Mouse (Mus musculus) spleen, embryonic (tissue): ENCODE data around the gene Taf6l.

ENCODE experiments used
- CTCF ChIA-PET: fragments of 350-600 bp; sonication (Branson Sonifier 250); formaldehyde crosslinking; loops from one replicate; lab custom pipeline; 2022; lab: Charles Lee

Gene Taf6l

DNA sequence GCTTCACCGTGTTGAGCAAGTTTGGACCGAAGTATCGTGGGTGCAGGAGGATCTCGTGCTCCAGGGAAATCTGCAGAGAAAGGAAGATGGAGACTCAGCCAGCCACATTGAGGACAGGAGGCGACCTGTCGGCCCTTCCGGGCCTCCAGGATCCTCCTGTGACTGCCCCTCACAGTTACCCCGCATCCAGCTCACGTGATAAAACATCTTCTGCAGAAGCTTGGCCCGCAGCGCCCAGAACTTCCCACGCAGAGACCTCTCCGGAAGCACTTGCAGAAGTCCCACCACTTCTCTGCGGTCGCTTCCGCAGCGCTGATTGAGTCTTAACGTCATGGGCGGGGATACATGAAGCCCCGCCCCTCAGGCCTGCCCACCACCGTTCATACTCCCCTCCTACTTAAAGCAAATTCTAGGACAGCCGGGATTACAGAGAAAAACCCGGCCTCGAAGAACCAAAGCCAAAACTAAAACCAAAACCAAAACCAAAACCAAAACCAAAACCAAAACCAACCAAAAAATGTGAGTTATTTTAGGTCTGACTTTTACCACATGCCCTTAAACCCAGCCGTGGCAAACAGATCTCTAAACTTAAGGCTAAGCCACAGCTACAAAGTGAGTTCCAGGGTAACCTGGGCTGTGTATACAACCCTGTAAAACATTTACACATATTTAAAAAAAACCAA is 12.2 kb upstream of the Taf6l start, which contains the start of gene Polr2g:
TSS of gene Polr2g (minus strand) at position 314 of the 683 bp plus-strand sequence.
- CTCF ChIA-PET: interaction anchor here (0.6 to 1.3 kb wide), 4 partner anchors 9 to 22 kb away, joined by 3 to 4 read pairs (median 3); partner anchors contain the start of gene Ttc9c

DNA sequence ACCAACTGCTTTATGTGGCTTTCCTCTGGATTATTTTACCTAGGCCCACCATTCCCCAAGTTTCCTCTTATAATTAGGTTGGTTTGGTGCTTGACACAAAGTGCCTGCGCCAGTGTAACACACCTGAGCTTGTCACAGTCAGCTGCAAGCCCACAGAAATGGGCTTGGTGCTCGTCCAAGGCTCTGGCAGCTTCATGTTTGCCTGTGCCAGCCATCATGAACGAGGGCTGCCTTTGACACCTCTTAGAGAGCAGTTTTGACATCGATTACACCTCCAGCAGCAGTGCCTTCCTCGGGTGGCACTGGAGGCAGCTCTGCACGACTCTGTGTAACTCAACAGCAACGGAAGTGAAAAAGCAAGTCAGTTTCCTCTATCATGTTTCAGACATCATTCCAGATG is 4.0 kb upstream of the Taf6l start:
- CTCF ChIA-PET: interaction anchor here (0.6 kb wide), 2 partner anchors 43 to 59 kb away, joined by 3 read pairs; no protein-coding TSS in a partner anchor

DNA sequence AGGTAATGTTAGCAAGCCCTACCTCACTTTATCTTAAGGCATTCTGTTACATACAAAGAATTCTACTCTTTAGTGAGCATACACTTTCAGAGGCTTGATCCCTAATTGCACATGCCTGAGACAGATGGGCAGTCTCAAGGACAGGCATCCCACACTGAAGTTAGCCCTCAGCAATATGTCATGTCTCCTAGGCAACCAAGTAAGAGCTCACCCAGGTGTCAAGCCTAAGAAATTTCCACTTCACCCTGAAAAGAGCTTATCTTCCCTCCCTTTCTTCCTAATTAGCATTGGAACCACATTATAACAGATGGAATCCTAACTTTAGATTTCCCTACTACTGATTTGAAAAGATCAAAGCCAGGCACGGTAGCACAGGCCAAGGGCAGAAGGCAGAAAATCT is 3.0 kb upstream of the Taf6l start:
- CTCF ChIA-PET: interaction anchor here (0.6 kb wide), 1 partner anchor 21 kb away, joined by 16 read pairs; no protein-coding TSS in a partner anchor

DNA sequence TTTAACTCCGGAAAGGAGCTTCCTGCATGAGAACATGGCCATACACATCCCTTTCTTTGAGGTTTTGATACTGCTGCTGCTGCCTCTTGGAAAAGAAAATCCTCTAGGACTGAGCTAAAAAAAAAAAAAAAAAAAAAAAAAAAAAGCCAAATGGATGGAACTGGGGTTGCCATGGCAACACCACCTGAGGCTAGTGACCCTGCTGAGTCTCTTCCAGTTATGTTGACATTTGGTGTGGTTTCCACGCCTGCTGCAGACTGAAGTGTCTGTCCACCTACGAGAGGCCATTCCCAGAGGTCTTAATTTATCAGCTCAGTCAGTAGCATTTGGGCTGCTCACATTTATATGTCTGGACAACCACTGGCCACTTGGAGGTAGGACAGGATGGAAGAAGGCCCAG is 2.3 kb upstream of the Taf6l start:
- CTCF ChIA-PET: interaction anchor here (0.6 to 1.1 kb wide), 3 partner anchors 13 to 275 kb away, joined by 3 to 16 read pairs (median 4); partner anchors contain the start of gene Zbtb3

DNA sequence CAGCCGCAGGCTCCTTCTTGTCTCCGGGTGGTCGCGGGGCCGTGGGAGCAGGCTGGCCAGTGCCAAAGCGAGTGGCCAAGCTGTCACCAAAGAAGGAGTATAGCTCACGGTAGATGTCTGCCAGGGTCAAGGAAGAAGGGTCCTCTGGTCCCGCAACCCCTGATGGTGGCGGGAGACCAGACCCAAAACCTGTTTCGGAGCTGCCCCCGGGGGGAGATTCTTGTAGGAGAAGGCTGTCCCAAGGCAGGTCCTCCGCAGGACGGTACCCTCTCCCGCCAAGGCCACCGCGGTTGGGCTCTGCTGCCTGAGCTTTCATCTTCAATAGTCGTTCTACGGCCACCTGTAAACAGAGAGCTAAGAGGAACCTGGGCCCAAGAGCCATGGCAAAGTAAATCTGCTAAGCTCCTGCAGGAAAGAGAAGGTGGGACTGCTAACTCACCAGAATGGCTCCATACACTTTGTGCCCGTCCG is 11.2 kb downstream of the Taf6l start:
- CTCF ChIA-PET: interaction anchor here (1.0 kb wide), 1 partner anchor 17 kb away, joined by 4 read pairs; no protein-coding TSS in a partner anchor

DNA sequence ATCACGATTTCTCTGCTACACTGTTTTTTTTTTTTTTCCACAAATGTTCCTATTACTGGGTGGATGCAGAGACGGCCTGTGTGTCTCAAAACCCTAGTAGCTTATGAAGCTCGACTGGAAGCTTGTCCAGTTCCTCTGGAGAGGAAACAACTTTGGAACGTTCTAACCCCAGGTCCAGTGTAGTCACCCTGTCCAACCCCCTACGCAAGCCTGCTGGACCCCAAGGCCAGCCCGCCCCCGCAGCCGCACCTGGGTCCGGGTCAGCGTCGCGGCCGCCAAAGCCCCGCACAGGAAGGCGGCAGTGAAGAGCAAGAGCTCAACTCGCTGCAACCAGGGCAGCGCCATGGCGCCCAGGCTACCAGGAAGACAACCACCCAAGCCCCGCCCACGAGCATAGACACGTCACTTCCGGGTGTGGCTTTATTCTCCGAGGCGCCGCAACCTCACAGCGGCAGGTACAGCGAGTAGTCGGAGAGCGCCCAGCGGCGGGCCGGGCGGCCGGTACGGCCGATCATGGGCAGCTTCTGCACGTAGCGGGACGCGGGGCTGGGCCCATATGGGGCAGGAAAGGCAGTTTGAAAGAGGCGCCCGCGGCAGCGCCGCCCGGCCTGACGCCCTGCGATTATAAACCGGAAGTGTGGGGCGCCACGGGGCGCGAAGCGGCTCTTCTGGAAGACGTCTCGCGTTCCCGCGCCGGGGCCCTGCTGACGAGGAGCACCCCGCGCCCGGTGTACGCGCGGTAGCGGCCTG is 12.0 kb downstream of the Taf6l start, which contains the start of gene Tmem179b:
TSS of gene Tmem179b (minus strand) at position 382 of the 750 bp plus-strand sequence.
- CTCF ChIA-PET: interaction anchor here (0.6 to 1.0 kb wide), 2 partner anchors 17 to 211 kb away, joined by 4 read pairs; no protein-coding TSS in a partner anchor

DNA sequence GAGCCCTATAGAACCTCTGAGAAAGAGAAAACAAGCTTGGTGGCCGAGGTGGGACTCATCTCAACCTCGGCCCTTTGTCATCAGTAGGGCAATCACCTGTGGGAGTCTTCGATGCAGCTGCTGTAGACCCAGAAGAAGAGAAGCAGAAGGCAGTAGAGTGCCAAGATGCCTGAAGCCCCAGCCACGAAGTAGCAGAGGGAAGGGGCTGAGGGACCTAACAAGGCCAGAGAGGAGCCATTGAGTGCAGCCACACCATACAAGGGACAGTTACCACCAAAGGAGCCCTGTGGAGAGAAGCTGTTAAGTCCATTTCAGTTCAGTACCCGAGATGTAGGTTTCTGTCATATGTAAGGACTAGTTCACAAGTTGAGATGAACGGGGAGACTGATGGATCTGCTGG is 12.8 kb downstream of the Taf6l start:
- CTCF ChIA-PET: no interaction called here

DNA sequence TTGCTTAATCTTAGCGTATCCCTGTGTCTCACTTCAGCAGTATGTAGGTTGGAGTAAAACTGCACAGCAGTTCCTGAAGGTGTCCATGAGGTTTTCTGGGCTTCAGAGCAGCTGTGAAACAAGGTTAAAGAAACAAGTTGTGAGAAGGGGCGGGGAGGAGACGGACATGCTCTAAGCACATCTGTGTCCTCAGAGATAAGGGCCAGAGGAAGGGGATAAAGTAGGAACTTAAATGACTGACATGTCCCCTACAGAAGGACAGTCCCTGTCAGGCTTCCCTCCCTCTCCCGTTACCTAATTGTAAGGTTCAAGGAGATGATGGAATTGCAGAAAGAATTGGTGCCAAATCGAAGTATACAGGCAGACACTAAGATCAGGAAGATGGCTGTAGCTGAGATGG is 13.2 kb downstream of the Taf6l start:
- CTCF ChIA-PET: interaction anchor here (0.6 kb wide), 1 partner anchor 40 kb away, joined by 7 read pairs; no protein-coding TSS in a partner anchor

DNA sequence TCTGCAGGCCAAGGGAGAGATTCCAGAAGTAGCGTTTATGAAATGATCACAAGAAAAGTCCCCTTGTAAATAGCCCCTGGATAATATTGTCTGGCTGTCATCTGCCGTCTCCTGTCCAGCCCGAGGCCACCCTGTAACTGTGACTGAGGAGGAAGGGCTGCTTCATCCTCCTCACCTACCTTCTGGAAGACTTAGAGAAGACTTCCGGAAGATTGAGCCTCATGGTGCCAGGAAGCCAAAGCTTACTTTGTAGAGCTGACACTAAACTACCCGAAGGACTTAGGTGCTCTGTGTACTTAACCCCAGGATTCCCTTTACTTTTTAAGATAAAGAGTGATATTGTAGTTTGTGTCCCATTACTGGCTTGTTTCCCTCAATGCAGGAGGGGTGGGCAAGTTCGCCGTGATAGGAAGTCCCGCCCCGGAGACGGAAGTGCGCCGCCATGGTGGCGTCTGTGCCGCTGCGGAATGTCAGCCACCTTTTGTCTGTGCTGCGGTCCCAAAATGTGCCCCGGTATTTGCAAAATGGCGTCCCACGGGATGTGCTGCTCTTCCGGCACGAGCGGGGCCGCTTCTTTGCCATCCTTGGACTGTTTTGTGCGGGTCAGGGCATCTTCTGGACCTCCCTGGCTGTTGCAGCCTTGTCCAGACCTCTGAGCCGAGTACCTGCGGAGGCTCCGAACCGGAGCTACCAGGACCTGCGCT is 15.5 kb downstream of the Taf6l start, which contains the start of gene Tmem223:
TSS of gene Tmem223 (plus strand) at position 430 of the 704 bp plus-strand sequence.
- CTCF ChIA-PET: interaction anchor here (1.1 kb wide), 1 partner anchor 57 kb away, joined by 4 read pairs; no protein-coding TSS in a partner anchor

DNA sequence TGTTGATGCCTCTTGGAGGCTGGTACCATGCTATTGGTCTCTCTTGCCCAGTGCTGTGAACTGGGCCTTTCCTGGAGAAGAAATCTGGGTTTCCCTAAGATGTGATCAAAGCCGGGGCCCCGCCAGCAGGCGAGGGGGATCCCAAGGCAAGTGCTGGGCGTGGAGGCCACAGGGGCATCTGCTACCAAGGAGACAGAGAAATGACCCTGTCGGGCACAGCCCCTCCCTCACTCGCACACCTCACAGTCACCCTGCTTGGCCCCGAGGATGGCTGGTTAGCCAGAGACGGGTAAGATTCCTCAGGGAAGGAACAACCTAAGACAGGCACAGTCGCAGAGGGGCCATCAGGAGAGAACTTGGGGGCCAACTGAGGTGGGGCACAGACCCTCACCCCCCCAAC is 20.7 kb downstream of the Taf6l start:
- CTCF ChIA-PET: no interaction called here

DNA sequence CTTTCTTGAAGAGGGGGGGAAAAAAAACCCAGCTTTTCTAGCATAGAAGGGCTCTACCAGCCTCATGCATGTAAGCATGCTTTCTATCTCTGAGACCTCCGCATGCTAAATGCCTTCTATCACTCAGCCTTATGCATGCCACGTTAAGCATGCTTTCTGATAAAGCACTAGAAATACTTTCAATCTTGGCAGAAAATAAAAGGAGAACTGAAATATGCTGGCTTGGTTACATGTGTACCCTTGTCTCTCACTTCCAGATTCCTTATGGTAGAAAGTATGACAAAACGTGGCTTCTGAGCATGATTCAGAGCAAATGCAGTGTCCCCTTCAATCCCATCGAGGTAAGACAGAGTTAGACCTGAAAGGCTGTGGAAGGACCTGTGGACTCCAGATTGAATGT is 22.9 kb downstream of the Taf6l start:
- CTCF ChIA-PET: interaction anchor here (1.0 kb wide), 1 partner anchor 200 kb away, joined by 3 read pairs; no protein-coding TSS in a partner anchor

DNA sequence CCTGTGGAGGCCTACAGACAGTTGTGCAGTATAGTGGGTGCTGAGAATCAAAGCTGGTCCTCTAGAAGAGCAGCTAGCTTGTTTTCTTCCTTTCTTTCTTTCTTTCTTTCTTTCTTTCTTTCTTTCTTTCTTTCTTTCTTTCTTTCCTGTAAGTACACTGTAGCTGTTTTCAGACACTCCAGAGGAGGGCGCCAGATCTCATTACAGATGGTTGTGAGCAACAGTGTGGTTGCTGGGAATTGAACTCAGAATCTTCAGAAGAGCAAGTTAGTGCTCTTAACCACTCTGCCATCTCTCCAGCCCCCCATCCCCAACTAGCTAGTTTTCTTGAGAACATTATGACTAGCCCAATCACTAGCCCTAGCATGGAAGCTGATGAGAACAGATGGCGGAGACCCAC is 25.5 kb downstream of the Taf6l start:
- CTCF ChIA-PET: interaction anchor here (0.7 to 1.1 kb wide), 2 partner anchors 36 to 41 kb away, joined by 3 to 5 read pairs; partner anchors contain the start of gene Zbtb3

DNA sequence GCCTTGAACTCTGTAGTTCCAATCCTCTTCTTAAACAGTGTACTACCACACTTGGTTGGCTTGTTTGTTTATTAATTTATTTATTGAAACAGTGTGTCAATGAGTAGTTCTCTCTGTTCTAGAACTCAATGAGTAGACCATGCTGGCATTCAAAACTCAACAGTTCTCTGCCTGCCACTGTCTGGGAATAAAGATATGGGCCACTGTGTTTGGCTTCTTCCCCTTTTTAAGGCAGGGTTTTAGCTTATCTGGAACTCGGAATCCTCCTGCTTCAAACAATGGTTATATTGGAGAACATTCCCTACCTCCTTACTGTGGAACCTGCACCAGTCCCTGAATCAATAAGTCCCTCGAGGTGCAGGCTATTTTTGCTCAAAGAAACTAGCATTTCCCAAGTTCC is 27.3 kb downstream of the Taf6l start:
- CTCF ChIA-PET: no interaction called here

DNA sequence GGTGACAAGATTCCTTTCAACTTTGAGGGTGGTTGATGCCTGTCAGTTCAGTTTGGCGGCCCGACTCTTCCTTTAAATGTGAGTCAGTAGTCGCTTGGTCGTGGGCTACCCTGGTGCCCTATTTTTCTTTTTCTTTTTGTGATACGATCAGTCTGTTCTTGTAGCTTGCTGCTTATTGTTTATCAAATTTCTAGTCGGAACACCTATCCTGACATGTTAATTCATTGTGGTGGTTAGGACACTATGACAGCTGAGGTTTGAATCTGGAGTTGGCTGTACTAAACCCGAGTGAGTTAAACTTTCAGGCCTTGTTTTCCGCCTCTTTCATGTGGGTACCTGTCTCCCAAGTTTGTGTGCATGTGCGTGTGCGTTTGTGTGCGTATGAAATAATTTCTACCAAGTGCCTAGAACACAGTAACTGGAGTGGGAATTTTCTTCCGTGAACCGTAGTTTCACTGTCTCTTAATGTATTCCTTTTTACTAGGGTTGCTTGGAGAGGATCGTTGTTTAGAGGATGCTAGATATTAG is 28.7 kb downstream of the Taf6l start:
- CTCF ChIA-PET: interaction anchor here (1.2 kb wide), 1 partner anchor 17 kb away, joined by 4 read pairs; the partner anchor contains the start of gene Tmem179b

DNA sequence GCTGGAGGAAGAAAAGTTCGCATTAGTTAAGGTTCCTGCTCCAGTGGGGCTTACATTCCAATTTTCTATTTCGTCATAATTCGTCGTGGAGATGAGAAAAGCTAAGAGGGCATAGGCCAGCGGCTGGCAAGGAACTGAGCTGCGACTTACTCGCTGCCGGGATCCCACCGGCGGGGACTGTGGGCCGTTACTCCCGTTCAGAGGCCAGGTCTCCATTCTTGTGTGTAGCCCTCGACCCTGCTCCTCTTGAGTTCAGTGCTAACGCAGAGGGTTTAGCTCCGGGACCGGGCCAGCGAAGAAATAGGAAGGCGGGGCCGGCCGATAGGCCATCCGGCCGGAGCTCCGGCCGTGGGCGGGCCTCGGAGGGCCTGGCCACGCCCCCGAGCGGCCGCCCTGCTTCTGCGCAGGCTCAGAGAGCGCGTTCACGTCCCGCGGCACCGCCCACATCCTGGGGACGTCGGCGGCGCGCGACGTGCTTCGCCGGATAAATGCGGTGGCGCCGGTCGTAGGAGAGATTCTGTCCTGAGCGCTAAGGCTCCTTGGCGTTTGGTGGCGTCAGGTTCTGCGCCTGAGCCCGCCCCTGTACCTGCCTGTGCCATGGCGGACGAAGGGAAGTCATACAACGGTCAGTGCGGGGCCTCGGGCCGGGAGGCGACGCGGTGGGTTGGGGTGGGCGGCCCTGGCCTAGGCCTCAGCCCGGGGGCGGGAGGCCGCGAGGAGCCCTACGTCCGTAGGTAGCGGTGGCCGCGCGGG is 29.4 kb downstream of the Taf6l start, which contains the start of gene Nxf1:
TSS of gene Nxf1 (plus strand) at position 439 of the 753 bp plus-strand sequence.
- CTCF ChIA-PET: interaction anchor here (0.5 to 1.2 kb wide), 2 partner anchors 18 to 38 kb away, joined by 3 to 4 read pairs; partner anchors contain the start of gene Tmem179b

DNA sequence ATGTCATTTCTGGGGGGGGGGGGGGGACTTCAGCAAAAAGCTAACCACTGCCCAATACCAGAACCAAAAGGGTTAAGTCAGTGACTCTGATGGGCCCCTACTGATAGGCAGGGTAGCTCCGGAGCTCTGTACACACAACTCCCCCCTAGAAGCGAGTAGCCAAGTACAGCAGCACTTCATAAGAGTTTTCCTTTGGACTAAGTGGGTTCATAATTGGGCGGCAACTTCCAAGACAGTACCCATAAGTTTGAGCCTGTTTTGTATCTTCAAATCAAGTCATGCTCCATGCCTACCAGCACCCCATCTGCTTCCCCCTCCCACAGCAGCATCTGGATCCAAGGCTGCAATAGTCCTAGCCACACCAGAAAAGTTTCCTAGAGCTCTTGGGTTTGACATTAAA is 30.6 kb downstream of the Taf6l start:
- CTCF ChIA-PET: interaction anchor here (0.7 kb wide), 1 partner anchor 19 kb away, joined by 3 read pairs; no protein-coding TSS in a partner anchor

DNA sequence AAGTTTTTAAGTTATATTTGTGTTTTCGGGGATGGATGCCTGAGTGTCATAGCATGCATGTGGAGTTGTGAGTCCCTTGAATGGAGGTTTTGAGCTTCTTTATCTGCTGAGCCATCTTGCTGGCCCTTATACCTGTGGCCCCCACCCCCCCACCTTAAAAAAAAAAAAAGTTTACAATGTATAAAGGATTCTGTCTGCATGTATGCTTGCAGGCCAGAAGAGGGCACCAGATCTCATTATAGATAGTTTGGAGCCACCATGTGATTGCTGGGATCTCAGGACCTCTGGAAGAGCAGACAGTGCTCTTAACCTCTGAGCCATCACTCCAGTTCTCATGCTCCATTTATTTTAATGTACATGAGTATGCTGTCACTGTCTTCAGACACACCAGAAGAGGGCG is 38.8 kb downstream of the Taf6l start:
- CTCF ChIA-PET: no interaction called here

DNA sequence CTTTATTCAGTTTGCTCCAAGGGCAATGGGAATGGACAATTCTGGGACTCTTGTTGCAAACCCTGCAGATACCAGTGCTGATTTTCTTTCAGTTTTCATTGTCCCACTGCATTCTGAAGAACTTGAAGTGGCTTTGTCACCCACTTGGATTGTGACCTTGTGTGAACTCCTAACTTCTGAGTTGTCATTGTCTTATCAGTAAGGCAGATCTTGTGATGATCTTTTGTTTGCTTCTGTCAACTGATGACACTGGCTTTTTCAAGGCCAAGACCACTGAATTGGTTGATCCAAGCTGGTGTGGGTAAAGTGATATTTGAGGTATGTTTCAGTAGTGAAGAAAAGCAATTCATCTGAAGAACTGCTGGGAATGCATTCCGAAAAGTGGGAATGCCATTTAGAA is 40.8 kb downstream of the Taf6l start:
- CTCF ChIA-PET: no interaction called here

DNA sequence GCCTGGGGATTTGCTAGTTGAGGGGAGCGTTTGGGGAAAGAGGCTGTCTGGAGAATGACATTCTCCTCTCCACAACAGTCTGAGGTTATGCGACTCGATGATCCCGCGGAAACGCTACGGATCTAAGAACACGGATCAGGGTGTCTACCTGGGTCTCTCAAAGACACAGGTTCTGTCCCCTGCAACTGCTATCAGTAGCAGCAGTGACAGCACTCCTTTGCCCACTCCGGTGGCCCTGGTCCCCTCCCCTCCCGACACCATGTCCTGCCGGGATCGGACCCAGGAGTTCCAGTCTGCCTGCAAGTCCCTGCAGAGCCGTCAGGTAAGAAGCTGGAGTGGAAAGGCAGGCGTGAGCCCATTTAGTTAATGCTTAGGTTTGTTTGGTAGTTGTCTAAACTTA is 44.0 kb downstream of the Taf6l start:
- CTCF ChIA-PET: interaction anchor here (0.6 kb wide), 1 partner anchor 21 kb away, joined by 6 read pairs; no protein-coding TSS in a partner anchor
